8 mouse cellular contexts compared by ENCODE assay signal in genomic region chr14:47104246-47105173, GRCm38 (mm10).
A peak's percentile ranks its signal among the peaks of the same experiment; 100 is the strongest.
DNase-seq lines count a peak whose midpoint lies in the region; ATAC-seq and TF ChIP-seq lines count a peak whose summit lies in the region.

No protein-coding gene starts in this region.

- TF ChIP-seq POLR2A in spleen, adult 2 months (IDR thresholded peaks at IDR 0.05; ENCODE audit: low read depth, low read length) = no peak

- no peaks in the 10 kb centered on the region for H3K27me3 ChIP-seq in spleen, adult 2 months (ENCODE audit: control insufficient read depth, insufficient read depth, low read length)
- H3K27me3 ChIP-seq in liver, embryonic 16.5 days (ENCODE audit: control insufficient read depth, insufficient read depth, low read depth, low read length) = no peaks in the 10 kb centered on the region
- H3K27me3 ChIP-seq in midbrain, embryonic 14.5 days (ENCODE audit: control insufficient read depth, insufficient read depth, low read length) = no peaks in the 10 kb centered on the region

- DNase-seq in embryo, embryonic 11 days = peak; percentile 24
- no peak for DNase-seq in embryo, embryonic 10 days (ENCODE audit: low spot score)
- DNase-seq in spleen, adult 2 months (ENCODE audit: low read depth in 1 of 2, low spot score in 2 of 2) = peak; percentile 13 to 23
- no peak for DNase-seq in spleen, postnatal 10 days (ENCODE audit: low spot score in 2 of 2)
- DNase-seq in right cerebral cortex, postnatal 36 days (ENCODE audit: low spot score in 2 of 2) = no peak
- DNase-seq in cerebellum, adult 18-20 months = no peak
- no peak for DNase-seq in midbrain, embryonic 14.5 days

- H3K9ac ChIP-seq in liver, embryonic 16.5 days (ENCODE audit: low read depth, low read length) = no peak overlapping the region
- no peak overlapping the region for H3K9ac ChIP-seq in midbrain, embryonic 14.5 days (replicated peaks; ENCODE audit: low read length)

- peak overlapping the region; percentile 57 for H3K4me3 ChIP-seq in spleen, adult 2 months (ENCODE audit: extremely low read depth, insufficient read depth, insufficient read length)
- peak overlapping the region; percentile 24 for H3K4me3 ChIP-seq in liver, embryonic 16.5 days (ENCODE audit: low read depth, low read length)
- H3K4me3 ChIP-seq in midbrain, embryonic 14.5 days (replicated peaks; ENCODE audit: low read depth, low read length) = no peak overlapping the region

- no peak for TF ChIP-seq CTCF in spleen, adult 2 months (IDR thresholded peaks at IDR 0.05; ENCODE audit: extremely low read depth, insufficient read depth, insufficient read length, insufficient replicate concordance)

- peak overlapping the region; percentile 64 for H3K27ac ChIP-seq in spleen, adult 2 months (ENCODE audit: insufficient read depth, low read length)
- no peak overlapping the region for H3K27ac ChIP-seq in liver, embryonic 16.5 days (ENCODE audit: low read length)
- no peak overlapping the region for H3K27ac ChIP-seq in midbrain, embryonic 14.5 days (replicated peaks; ENCODE audit: low read depth, low read length)

- peak overlapping the region; percentile 43 for H3K4me2 ChIP-seq in liver, embryonic 16.5 days (ENCODE audit: low read depth, low read length)
- no peak overlapping the region for H3K4me2 ChIP-seq in midbrain, embryonic 14.5 days (ENCODE audit: low read length)

- no peak for ATAC-seq in liver, embryonic 16.5 days (ENCODE audit: low read depth)
- no peak for ATAC-seq in midbrain, embryonic 14.5 days (ENCODE audit: low FRiP score, low TSS enrichment)

- WGBS in spleen, adult 2 months = 28% methylated on average over 19 of the region's 19 CpGs
- WGBS in liver, embryonic 16.5 days (ENCODE audit: insufficient replicate concordance) = 43% methylated on average over 19 of the region's 19 CpGs
- 33% methylated on average over 19 of the region's 19 CpGs for WGBS in midbrain, embryonic 14.5 days

- peaks cover 3% of the 10 kb centered on the region; the same call in 1 of the 2 replicates for H3K4me1 ChIP-seq in spleen, adult 2 months (ENCODE audit: control insufficient read depth, insufficient read depth, insufficient read length)
- no peaks in the 10 kb centered on the region for H3K4me1 ChIP-seq in liver, embryonic 16.5 days (ENCODE audit: control insufficient read depth, low read depth, low read length)
- H3K4me1 ChIP-seq in midbrain, embryonic 14.5 days (ENCODE audit: control insufficient read depth, insufficient read depth, low read length) = no peaks in the 10 kb centered on the region

- H3K36me3 ChIP-seq in spleen, adult 2 months (ENCODE audit: control insufficient read depth, insufficient read depth, low read length) = no peaks in the 10 kb centered on the region
- H3K36me3 ChIP-seq in liver, embryonic 16.5 days (ENCODE audit: control insufficient read depth, insufficient read depth) = no peaks in the 10 kb centered on the region
- H3K36me3 ChIP-seq in midbrain, embryonic 14.5 days (ENCODE audit: control insufficient read depth, insufficient read depth, low read length) = no peaks in the 10 kb centered on the region

- H3K9me3 ChIP-seq in liver, embryonic 16.5 days (replicated peaks; ENCODE audit: control insufficient read depth, low read length) = no peaks in the 10 kb centered on the region
- H3K9me3 ChIP-seq in midbrain, embryonic 14.5 days (ENCODE audit: control insufficient read depth, low read length) = no peaks in the 10 kb centered on the region

Comparison
In these comparisons a context has a peak if more than half of its experiments do, and no peak if none do; other contexts are left out.
1. DNase-seq: peak in embryo, embryonic 11 days (single experiment) and spleen, adult 2 months (2 of 2); none in embryo, embryonic 10 days (single experiment), spleen, postnatal 10 days (0 of 2), right cerebral cortex, postnatal 36 days (0 of 2), cerebellum, adult 18-20 months (0 of 2) and midbrain, embryonic 14.5 days (single experiment).